Mouse (Mus musculus): ENCODE data around the gene Sh3pxd2a.

Gene Sh3pxd2a

DNA sequence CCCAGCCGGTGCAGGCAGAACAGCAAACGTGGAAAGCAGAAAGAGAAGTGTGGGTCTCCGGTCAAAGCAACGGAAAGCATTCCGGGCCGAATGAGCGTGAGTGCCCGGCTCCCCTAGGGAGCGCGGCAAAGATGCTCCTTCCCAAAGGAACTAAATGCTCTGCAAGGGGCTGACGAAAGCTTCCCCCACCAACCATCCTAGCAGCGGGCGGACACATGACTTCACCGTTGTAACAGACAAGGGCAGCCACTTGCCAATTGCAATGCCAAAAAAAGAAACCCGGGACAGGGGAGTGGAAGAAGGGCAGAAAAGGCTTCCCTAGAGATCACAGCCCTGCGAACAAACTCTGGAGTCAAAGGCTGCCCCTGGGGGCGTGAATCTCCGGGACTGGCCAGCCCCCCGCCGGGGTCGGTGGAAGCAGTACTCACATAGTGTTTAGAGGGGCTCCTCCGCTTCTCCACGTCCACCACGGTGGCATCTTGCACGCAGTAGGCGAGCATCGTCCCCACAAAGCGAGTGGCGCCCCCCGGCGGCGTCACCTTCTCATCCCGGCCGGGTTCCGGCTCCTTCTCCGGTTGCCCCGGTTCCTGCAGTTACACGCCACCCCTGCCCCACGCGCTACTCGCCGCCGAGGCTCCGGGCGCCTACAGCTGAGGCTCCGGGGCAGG, 431 bp downstream of the Sh3pxd2a start:
- ChIA-PET CTCF (interaction anchor here in 3 of 4 experiments (0.6 to 3.7 kb wide), 16 partner anchors 10 to 107 kb away, joined by 3 to 30 read pairs (median 5); no protein-coding TSS in a partner anchor), POLR2A (interaction anchor here in 3 of 4 experiments (0.7 to 2.5 kb wide), 9 partner anchors 10 to 109 kb away, joined by 3 to 8 read pairs (median 5); no protein-coding TSS in a partner anchor)

DNA sequence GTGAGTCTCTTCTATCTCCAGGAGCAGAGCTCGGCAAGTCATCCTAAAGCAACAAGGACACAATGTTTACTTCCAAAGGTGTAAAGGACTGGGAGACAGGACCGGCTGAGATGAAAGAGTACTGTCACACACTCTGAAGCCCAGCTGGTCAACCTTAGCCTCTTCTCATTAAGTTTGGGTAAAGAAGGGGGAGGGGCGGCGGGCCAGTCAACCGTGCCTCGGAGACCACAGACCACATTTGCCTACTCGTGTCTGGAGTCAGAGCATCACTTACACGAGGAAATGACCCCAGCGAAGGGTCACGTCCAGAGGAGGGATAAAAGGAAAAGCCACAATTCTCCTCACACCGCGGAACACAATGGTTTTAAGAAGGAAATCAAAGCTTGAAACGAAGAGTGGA, 995 bp downstream of the Sh3pxd2a start:
- POLR2A ChIA-PET = interaction anchor here in 1 of 4 experiments (0.6 to 2.5 kb wide), 5 partner anchors 9 to 101 kb away, joined by 3 to 8 read pairs (median 6); no protein-coding TSS in a partner anchor
- CTCF ChIA-PET = interaction anchor here in 3 of 4 experiments (0.7 to 3.7 kb wide), 9 partner anchors 9 to 107 kb away, joined by 3 to 30 read pairs (median 4); no protein-coding TSS in a partner anchor

DNA sequence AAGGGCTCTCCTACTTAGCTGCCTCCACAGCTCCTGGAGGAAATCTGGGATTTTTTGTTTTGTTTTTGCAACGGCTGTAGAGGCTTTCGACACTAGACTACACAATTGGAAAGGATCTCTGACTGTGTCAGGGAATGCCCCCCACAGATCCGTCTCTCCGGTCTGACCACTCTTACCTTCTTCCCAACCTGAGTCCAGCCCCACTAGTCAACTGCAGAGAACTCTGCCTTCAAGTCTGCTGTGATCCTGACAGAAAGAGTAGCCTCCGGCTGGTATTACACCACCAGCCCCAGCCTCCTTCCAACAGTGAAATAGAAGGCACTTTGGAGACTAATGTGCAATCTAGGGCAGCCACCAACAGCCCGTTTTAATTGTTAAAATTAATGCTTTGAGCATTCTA, 1.5 kb downstream of the Sh3pxd2a start:
- ChIA-PET CTCF (interaction anchor here in 2 of 4 experiments (1.1 to 3.7 kb wide), 6 partner anchors 9 to 106 kb away, joined by 3 to 30 read pairs (median 6); no protein-coding TSS in a partner anchor), POLR2A (interaction anchor here in 1 of 4 experiments (0.6 to 2.5 kb wide), 5 partner anchors 11 to 100 kb away, joined by 3 to 8 read pairs (median 5); no protein-coding TSS in a partner anchor)

DNA sequence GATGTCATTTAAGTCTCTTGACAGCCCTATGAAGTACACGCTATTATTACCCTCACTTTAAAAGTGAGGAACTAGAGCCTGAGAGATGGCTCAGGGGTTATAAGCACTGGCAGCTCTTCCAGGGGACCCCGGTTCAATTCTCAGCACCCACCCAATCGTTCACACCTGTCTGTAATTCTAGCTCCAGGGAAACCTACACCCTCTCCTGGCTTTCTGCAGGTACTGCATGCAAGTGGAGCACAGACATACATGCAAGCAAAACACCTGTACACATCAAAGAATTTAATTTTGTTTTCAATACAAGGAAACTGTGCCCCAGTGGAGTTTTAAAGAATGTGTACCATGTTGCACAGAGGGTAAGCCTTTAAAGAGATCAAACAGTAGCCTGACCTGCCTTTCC, 2.4 kb downstream of the Sh3pxd2a start:
- POLR2A ChIA-PET = interaction anchor here in 1 of 4 experiments (0.8 to 2.5 kb wide), 4 partner anchors 10 to 59 kb away, joined by 3 to 8 read pairs (median 4); no protein-coding TSS in a partner anchor
- CTCF ChIA-PET = interaction anchor here in 3 of 4 experiments (0.6 to 2.3 kb wide), 9 partner anchors 12 to 106 kb away, joined by 3 to 7 read pairs (median 4); no protein-coding TSS in a partner anchor

DNA sequence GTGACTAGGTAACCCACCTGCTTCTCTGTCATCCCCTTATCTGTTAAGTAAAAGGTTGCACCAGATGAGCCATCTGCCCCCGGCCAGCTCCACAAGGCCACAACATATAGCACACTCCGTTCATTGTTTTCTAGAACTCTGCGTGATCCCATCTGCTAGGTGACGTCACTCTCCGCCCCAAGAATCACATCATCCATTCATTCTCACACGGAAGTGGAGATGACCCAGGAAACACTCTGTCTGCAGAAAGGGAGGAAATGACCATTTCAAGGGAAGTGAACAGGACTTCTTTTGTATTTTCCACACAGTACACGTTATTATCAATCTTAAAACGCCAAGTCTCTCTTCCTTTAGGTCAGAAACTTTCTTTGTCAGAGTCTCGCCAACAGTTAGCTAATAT, 2.8 kb downstream of the Sh3pxd2a start:
- POLR2A ChIA-PET = interaction anchor here in 1 of 4 experiments (0.8 to 1.8 kb wide), 4 partner anchors 10 to 58 kb away, joined by 3 to 5 read pairs (median 3); no protein-coding TSS in a partner anchor
- CTCF ChIA-PET = interaction anchor here in 3 of 4 experiments (0.6 to 1.2 kb wide), 9 partner anchors 11 to 190 kb away, joined by 3 to 5 read pairs (median 3); no protein-coding TSS in a partner anchor

DNA sequence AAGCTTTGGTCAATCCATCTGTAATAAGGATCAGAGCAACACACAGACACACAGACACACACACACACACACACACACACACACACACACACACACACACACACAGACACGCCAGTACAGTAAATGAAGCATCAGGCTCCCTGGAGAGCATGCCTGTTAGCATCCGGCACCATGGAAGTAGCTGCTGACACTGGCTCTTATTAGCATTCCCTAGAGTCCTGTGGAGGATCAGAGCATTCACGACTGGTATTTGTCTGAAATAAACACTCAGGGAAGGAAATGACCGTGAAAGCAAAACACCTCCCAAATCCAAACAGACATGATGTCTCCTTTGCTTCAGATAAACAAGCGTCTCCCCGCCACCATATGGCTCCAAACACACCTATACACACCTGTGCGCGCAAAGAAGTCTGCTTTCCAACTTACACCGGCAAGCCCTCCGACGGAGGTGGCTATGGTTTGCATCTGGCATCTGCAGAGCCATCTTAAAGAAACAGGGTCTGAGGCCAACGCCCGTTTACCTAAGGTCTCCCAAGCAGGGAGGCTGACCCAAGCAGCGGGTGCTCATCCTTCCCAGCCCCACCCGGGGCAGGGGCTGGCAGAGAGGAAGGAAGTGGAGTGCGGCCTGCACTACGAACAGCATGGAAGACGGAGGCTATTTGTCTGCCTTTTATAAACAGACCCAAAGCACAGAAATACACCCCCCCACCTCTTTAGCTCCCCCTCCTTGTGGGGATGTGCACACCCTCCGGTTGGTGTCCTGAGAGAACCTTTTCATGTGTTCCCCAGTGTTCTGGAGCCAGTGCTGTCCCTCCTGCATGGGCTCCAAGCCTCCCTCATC, 3.9 kb downstream of the Sh3pxd2a start:
- CTCF ChIA-PET = interaction anchor here in 3 of 4 experiments (0.6 to 1.3 kb wide), 6 partner anchors 10 to 104 kb away, joined by 3 to 7 read pairs (median 4); no protein-coding TSS in a partner anchor
- POLR2A ChIA-PET = interaction anchor here in 3 of 4 experiments (0.6 to 1.7 kb wide), 4 partner anchors 8 to 130 kb away, joined by 3 read pairs; no protein-coding TSS in a partner anchor

DNA sequence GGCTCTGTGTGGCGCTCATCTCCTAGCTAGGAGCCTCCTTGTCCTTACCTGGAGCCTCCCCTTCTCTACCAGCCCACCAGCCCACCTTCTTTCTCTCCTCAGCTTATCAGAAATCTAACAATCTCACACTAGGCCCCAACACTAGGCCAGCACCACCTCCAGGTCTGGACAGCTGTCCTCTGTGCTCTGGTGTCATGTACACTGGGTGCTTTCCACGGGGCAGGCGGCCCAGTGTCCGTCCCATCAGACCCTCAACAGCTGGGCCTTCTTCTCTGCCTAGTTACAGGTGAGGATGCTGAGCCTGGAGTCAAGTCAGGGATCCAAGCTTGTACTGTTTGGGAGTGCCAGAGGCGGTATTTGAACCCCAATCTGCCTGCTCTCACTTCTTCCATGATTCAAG, 5.0 kb downstream of the Sh3pxd2a start:
- CTCF ChIA-PET = interaction anchor here in 1 of 4 experiments (1.1 kb wide), 1 partner anchor 85 kb away, joined by 3 read pairs; no protein-coding TSS in a partner anchor
- POLR2A ChIA-PET = interaction anchor here in 1 of 4 experiments (0.6 kb wide), 1 partner anchor 26 kb away, joined by 3 read pairs; no protein-coding TSS in a partner anchor

DNA sequence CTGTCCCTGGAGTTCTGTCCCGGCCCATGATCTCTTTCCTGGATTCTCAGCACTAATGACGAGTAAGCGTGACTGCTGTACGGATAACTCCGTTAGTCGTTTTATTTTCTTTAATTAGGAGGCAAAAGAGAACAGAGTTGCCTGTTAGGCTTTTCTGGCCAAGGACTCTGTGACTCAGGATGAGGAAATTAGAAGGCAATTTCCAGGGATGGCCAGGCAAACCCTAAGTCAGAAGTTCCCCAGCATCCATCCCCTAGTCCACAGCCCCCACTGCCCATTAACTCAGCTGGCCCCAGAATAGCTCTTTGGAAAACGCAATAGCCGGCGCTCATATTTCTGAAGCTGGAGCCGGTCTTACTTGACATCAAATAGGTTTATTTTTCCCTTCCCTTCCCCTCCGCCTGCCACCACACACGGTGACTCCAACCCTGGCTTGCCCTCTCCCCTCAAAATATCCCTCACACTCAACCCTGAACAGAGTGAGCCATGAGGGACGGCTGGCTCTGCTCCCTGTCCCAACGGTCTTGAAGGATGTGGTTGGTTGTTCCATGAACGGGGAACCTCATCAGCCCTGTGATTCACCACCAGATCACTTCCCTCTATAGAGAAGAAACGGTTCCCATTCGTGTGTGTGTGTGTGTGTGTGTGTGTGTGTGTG, 5.6 kb downstream of the Sh3pxd2a start:
- ChIA-PET CTCF (interaction anchor here in 1 of 4 experiments (1.1 kb wide), 1 partner anchor 84 kb away, joined by 3 read pairs; no protein-coding TSS in a partner anchor), POLR2A (interaction anchor here in 2 of 4 experiments (0.6 to 1.0 kb wide), 2 partner anchors 23 to 27 kb away, joined by 3 read pairs; no protein-coding TSS in a partner anchor)

DNA sequence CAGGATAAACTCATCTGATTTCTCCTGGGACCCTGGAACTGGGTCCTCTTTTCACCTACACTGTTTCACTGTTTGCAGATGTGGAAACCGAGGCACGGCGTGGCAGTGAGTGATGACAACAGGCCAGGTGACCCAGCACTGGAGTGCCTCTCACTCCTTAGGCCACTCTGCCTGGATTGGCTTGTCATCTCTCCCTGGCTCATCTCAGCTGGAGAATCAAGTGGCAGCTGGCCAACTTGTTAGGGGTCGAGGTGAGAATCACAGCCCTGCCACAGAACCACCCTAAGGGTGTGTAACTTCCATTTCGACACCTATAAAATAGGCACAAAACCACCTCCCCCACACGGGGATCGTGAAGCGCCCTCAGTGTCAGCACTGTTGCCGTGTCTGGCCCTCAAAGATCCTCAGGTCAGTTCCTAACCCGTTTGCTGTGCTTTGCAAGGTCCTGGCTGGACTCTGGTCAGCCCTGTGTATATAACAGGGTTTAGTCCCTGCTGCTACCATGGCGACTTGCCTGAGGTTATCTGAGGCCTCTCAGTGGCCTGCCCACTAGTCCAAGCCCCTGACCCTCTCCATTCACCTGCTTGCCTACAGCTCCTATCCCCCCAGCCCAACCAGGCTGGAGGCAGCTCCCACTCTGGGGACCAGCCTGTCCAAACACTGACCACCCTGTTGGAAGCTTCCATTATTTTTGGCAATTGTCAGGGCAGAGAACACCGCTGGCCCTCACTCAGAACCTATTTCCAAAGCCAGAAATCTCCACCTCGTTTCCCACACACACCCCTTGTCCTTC, 6.3 kb downstream of the Sh3pxd2a start:
- CTCF ChIA-PET = no interaction called here

DNA sequence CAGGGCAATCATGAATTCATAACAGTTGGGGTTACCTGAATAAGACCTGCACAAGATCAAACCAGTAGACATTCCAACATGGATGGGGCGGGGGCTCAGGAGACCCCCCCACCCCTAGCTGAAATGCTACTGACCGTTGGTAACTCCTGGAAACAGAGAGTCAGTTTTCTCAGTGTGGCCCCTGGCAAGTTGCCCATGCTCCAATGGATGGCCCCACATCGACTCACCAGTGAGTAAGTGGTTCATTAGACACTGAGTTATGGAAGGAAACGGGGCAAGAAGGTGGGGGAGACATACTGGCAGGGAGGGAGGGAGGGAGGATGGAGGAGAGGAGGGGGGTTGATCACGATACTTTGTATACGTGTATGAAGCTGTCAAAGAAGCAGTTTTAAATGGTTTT, 8.2 kb downstream of the Sh3pxd2a start:
- CTCF ChIA-PET = interaction anchor here in 3 of 4 experiments (0.6 to 1.5 kb wide), 5 partner anchors 48 to 136 kb away, joined by 3 to 7 read pairs (median 3); no protein-coding TSS in a partner anchor
- POLR2A ChIA-PET = interaction anchor here in 2 of 4 experiments (0.5 to 0.8 kb wide), 3 partner anchors 82 to 597 kb away, joined by 3 to 5 read pairs (median 3); no protein-coding TSS in a partner anchor

More for the DNA sequence above, 6.3 kb downstream of the Sh3pxd2a start:
- POLR2A ChIA-PET = interaction anchor here in 3 of 4 experiments (0.5 to 1.0 kb wide), 3 partner anchors 22 to 88 kb away, joined by 3 to 6 read pairs (median 5); no protein-coding TSS in a partner anchor

DNA sequence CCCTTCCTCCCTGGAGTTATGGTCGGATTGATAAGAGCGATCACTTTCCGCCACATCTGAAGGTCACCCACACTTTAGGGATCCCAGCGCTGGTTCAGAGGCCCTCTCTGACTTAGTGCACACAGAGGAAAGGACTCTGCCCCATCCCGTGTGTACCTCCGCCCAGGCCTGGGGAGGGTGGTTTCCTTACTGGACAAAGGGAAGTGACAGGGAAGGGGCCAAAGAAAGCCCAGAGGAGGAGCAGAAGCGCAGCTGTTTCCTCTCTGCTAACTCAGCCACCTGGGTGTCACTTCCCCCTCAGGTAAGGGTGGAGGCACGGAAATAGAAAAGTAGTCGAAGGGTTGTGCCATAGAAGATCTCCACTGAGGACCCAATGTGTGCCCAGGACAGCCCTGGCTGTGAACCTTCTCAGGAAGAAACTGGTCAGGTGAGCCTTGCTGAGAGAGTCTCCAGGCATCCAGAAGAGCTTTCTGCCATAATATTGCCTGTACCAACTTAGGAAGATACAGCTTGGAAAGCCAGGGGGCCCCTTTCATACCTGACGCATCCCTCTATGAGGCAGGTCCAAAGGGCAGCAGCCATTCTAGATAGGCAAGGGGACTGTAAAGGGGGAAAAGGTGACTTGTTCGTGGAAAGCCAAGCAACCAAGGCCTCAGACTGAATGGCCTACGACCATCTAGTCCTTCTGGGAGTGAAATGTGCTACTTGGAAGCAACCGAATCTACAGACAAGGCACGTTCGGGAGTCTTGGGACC, 9.0 kb downstream of the Sh3pxd2a start:
- ChIA-PET POLR2A (interaction anchor here in 1 of 4 experiments (1.1 kb wide), 1 partner anchor 84 kb away, joined by 3 read pairs; no protein-coding TSS in a partner anchor), CTCF (interaction anchor here in 2 of 4 experiments (0.5 to 1.5 kb wide), 3 partner anchors 81 to 99 kb away, joined by 3 read pairs; no protein-coding TSS in a partner anchor)

DNA sequence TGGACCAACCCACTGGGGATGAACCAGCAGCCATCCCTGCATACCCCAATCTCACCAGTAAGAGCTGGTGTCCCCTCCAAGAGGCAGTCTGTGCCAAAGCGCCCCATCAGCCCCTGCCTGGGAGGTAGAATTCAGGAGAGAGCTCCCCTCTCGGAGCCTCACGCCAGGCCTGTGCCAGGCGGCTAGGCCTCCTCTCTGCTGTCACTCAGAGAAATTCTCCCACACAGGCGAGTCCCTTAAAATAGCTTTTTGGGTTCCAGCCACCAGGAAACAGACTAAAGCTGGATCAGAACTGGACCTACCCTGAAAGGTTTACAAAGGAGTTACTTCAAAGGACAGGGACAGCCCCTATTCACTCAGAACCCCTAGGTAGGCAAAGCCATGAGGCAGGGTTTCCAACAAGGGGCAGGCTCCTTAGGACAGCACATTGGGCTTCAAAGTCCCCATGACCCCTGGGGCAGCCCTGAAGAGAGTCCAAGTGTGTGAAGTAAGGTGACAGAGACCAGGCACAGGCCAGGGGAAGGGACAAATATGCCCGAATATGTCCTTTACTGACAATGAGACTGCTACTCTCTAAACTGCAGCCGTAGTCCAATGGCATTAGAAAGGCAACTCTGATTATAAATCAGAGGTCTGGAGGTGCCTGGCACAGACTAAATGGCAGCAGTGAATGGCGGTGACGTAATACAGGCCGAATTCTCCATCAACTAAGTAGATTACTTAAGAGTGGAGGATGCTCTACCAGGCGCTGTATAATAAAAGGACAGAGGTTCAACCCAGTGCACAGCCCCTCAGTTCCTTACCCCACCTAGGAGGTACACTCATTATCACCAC, 9.8 kb downstream of the Sh3pxd2a start:
- ChIA-PET CTCF (interaction anchor here in 3 of 4 experiments (0.5 to 2.4 kb wide), 7 partner anchors 9 to 117 kb away, joined by 3 to 8 read pairs (median 3); no protein-coding TSS in a partner anchor), POLR2A (interaction anchor here in 2 of 4 experiments (0.5 to 1.2 kb wide), 4 partner anchors 9 to 84 kb away, joined by 3 to 6 read pairs (median 4); partner anchors contain the start of gene Sh3pxd2a (in 1 of the 2))

DNA sequence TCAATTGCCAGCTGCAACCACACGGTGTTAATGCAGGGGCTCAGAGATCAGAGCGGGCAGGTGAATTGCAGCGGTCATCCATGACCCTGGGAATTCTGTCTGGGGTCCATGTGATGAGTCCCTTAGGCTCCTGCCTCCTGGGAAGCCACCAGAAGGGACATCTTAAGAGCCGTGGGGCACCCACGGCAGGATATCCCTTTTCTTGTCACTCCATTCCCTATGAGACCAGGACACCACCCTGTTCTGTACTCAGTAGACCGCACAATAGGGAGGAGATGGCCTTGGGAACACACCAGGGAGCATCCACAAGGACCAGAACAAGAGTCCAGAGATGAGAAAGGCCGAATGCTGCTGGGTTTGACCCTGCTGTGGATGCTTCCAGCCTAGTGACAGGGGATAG, 10.8 kb downstream of the Sh3pxd2a start:
- ChIA-PET CTCF (interaction anchor here in 3 of 4 experiments (0.5 to 2.4 kb wide), 6 partner anchors 10 to 97 kb away, joined by 3 to 8 read pairs (median 4); partner anchors contain the start of gene Sh3pxd2a (in 1 of the 3)), POLR2A (interaction anchor here in 2 of 4 experiments (0.9 to 1.4 kb wide), 6 partner anchors 16 to 74 kb away, joined by 3 to 5 read pairs (median 3); no protein-coding TSS in a partner anchor)

DNA sequence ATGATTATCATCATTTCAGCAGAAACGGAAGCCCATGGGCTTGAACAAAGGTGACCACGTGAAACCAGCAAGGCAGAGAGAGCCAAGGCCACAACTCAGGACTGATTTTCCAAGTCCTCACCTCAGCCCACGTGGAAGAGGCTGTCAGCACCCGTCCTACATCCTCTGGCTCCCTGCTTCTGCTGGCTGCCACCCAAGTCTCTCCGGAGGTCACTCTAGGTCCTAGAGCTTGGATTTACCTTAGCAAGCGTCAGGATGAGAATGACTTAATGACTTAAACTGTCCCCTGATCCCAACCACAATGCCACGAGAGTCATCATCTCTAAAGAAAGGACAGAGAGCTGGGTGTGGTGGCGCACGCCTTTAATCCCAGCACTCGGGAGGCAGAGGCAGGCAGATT, 11.5 kb downstream of the Sh3pxd2a start:
- CTCF ChIA-PET = interaction anchor here in 3 of 4 experiments (0.6 to 2.4 kb wide), 5 partner anchors 11 to 96 kb away, joined by 3 to 8 read pairs (median 4); partner anchors contain the start of gene Sh3pxd2a (in 1 of the 3)

More for the DNA sequence above, 11.5 kb downstream of the Sh3pxd2a start:
- POLR2A ChIA-PET = interaction anchor here in 2 of 4 experiments (0.9 to 1.4 kb wide), 6 partner anchors 16 to 73 kb away, joined by 3 to 5 read pairs (median 3); no protein-coding TSS in a partner anchor
